Mouse (Mus musculus) adrenal gland, adult (tissue): ENCODE data around the gene Kcnab1.
A peak's percentile ranks its signal among the peaks of the same experiment; 100 is the strongest.

Source experiments
- DNase-seq, 2 experiments: peaks; one replicate each; pipeline ENCODE4 v3.0.0; 2022 to 2023; ENCODE audit warnings: low spot score in 1 of 2; ENCODE audit not compliant: inconsistent age in 2 of 2

The Kcnab1 gene

DNA sequence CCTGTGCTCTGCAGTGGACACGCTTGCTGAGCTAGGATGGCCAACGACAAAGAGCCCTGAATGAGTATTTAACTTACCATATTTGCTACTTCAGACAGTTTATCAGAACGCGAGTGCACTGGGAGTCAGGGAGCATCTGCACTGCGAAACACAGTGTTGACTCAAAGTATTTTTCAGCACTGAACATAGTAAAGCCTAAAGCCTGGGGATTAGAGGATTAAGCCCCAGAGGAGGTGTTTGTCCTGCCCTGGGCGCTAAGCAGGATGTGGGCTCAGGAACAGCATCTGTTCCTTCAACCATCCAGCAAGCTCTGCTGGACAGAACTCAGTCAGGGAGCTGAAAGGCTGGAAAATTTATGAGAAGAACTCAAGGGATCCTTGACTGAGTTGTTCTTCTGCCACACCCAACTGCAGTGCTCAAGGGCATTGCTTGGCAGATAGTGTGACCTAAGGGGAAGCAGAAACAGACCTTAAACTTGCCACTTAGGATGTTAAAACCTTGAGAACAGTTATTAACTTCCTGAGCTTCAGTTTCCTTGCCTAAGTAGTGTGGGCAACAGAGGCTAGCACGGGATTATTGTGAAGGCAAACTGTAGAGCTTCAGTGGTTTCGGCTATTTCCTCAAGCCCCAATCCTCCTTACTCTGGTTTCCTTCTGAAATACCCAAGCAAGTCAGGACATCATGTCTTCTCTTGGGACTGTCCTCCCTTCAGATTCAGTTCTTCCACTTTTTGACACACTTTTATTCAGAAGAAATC, 94.4 kb downstream of the Kcnab1 start:
- DNase-seq, result no peak

DNA sequence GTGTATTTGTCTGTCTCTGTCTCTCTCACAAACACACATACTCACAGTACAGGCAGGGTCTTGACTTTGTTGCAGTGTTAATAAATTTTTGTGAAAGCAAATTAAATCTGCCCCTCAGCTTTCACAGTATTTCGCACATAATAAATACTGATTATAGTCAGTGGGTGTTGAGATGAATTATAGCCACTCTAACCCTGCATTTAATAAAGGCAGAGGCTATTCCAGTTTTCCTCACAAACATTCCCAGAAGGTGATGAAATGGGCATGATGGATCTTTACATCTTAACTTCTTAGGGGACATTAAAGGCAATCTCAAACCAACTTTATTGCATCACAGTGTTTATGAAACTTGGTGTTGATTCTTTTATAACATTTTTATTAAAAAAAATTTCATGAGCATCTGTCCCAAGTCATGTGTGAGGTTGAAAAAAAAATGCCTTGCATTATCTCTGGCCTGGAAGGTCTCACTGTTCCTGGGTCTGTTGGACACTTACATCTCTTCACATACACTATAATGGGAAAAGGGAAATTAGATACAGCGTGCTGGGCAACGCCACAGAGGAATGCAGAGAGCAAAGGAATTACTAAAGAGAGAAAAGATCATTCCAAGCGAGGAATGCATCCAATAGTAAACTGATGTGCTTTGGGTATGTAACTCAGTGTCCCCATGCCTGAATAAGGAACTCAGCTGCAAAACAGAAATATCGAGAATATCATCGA, 95.3 kb downstream of the Kcnab1 start:
- no peak for DNase-seq

DNA sequence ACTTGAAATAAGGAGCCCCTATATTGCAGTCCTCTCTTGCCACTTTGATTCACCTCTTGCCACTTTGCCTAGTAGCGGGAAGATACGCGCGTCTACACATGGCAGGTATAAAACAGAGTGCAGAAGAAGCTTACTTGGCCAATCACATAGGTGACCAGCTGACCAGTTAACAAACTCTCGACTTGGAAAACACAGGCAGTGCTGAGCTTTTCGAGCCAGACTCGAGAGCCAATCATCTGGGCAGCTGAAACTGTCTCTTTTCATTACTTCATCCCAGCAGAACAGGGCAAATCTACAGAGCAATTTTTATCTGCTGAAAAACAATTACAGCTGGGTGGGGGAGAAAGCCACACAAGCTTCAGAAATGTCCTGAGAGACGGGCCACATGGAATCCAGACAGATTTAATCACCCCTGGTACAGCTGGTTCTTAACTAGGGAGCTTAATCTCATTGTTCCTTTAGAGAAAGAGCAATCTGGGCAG, 96.4 kb downstream of the Kcnab1 start:
- peak; percentile 8 to 29 for DNase-seq

DNA sequence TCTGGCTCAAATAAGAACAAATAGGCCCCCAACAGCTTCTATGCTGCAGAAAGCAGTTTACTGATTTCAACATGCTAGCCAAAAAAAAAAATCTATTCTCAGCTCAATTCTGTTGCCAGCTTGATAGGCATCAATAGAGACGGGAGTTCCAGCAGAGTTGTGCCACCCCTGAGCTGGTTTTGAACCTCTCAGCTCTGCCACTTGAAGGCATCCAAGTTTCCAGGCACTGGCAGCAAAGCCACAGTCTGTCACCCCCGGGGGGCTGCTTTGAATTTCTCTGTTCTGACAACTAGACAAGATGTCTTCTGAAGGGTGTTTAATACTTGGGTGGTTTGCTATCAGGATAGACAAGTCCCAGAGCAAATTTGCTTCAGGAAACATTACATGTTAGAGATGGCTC, 104.5 kb downstream of the Kcnab1 start:
- no peak for DNase-seq

DNA sequence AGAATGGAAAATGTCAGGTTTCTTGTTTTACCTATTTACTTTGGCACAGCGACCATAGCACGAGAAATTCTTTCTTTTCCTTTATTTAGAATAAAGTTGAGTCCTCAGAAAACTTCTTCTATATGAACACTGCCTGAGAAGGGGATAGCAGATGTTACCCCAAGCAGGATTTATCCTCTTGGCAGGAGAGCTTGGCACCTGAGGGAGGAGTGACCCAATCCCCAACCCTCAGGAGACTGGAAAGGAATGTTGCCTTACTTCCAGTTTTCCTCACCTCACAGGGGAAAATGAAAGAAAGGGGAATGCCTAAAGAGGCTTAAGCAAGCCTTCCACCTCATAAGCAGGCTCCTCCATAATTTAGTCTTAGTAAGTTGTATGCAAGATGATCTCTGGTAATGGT, 105.5 kb downstream of the Kcnab1 start:
- no peak for DNase-seq

DNA sequence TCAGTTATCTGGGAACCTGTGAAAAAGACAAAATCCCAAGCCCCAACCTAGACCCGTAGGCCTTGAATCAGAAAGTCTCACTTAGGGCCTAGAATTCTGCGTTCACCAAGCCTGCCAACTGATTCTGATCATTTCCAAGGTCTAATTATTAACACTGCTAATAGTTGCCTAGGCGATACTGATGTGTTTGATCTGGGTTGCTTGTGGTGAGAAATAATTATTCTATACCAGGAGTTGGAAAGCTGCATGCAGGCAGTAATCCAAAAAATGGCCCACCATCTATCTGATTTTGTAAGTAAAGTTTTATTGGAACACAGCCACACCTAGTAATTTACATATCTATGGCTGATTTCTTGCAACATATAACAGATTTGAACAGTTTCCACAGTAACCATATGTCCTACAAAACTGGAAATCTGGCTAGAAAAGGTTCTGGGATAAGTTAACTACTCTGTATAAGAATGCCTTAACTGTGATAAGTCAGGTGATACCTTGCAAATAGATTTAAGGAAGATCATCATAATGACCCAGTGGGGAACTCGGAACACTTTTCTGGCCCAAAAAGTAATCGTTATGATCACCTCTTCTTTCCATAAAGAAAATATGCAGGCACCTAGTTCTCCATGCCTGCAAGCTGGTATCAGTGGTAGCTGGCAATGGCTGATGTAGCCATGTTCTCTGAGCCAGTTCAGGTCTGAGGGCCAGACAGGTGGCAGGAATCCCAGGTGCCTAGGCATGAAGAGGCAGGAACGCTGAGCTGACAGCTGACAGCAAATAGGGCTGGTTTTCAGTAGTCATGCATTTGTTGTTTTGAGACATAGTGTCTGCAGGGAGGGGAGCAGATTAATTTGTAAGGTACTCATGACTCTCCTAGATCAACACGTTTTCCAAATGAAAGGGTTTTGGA, 108.7 kb downstream of the Kcnab1 start:
- DNase-seq, result no peak

DNA sequence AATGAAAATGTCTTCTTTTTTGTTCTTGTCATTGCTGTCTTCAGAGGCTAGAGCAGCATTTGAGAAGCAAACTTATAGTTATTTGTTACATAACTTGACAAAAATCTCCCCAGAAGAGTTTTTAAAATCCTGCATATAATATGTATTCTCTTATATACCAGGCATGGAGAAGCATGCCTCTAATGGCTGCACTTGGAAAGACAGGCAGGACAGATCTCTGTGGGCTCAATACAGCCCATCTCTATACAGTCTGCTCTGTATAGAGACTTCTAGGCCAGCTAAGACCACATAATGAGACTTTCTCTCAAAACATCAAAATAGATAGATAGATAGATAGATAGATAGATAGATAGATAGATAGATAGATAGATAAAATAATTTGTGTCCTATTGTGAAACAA, 111.1 kb downstream of the Kcnab1 start:
- no peak for DNase-seq

DNA sequence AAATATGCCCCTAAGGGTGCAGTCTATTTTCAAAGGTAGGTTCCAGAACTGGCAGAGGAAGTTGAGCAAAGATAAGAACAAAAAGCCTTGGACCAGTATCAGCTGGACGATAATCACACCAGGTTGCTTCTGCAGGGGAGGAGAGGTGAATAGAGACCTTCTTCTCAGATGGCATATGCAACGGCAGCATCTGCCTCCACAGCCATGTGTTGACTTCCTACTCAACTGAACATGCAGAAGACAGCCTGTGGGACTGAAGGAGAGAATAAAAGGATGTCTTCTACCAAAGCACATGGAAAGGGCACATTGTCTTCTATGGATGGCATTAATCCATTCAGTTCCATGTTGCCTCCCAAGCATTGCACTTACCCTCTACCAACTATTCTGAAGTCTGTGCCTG, 114.5 kb downstream of the Kcnab1 start:
- no peak for DNase-seq

DNA sequence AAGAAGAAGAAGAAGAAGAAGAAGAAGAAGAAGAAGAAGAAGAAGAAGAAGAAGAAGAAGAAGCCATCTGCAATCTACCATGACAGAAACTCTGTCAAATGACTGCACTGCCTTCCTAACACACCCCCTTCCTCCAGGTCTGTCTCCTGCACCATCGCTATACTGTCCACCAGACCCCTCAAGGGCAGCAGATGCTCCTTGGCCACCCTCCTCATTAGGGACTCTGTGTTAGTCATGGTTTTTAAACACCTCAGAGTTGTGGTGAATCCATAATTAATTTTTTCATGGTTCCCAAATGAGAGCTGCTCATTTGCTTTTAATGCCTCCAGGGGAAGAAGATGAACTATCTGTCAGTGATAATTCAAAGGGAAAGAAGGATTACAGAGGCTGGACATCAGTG, 121.8 kb downstream of the Kcnab1 start:
- DNase-seq, result no peak

DNA sequence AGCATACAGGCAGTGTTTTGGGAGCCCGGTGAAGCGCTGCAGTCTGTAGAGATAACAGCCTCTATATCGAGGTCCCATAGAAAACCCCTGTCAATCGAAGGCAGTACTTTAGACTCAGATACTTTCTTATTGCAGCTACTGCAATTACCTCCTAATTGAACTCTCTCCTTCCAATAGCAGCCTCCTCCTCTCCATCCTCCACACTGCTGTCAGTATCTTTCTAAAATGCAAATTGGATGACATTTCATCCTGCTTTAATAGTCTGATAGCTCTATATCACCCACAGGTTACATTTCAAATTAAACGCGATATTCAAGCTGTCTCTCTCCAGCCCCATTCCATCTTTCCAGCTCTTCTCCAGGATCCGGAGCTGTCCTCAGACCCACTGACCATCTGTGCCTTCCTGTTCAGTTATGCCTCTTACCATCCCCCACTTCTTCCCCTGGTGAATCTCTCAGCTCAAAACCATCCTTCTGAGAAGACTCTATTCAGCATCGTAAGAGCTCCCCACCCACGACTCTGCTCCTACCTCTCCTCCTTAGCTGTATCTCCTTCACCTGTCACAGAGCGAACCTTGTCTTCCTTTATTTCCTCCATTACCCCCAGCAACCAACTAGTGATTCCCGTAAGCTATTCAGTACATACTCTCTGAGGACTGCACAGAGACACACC, 122.4 kb downstream of the Kcnab1 start:
- DNase-seq, result no peak

DNA sequence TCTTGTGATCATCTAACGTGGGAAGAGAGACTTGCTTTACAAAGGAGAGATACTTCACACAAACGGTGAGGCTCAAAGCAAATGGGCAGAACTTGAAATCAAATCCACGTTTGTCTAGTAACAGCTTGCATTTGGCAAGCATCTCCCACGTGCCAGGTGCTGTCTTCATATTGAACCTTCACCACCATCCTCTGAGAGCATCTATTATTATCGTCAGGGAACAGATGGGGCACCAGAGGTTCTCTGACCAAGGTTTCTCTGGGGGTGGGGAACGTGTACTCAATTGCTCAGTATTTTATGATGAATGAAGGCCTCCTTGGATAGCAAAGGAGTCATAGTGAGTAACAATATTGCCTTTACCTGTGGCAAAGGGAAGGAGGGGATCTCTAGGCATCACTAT, 139.8 kb downstream of the Kcnab1 start:
- no peak for DNase-seq

DNA sequence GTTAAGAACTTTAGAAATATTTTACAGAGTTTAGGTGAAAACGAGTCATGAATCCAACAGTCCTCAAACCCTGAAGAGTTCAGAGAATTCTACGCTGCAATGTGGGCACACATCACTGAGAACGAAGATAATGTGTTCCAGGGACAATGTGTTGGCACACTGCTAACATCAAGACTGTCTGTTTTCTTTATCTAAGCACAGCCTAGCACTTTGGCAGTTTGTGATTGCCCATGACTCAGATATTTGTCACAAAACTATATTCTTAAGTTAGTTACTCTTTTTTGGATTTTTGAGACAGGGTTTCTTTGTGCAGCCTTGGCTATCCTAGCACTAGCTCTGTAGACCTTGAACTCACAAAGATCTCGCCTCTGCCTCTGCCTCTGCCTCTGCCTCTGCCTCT, 151.3 kb downstream of the Kcnab1 start:
- no peak for DNase-seq

DNA sequence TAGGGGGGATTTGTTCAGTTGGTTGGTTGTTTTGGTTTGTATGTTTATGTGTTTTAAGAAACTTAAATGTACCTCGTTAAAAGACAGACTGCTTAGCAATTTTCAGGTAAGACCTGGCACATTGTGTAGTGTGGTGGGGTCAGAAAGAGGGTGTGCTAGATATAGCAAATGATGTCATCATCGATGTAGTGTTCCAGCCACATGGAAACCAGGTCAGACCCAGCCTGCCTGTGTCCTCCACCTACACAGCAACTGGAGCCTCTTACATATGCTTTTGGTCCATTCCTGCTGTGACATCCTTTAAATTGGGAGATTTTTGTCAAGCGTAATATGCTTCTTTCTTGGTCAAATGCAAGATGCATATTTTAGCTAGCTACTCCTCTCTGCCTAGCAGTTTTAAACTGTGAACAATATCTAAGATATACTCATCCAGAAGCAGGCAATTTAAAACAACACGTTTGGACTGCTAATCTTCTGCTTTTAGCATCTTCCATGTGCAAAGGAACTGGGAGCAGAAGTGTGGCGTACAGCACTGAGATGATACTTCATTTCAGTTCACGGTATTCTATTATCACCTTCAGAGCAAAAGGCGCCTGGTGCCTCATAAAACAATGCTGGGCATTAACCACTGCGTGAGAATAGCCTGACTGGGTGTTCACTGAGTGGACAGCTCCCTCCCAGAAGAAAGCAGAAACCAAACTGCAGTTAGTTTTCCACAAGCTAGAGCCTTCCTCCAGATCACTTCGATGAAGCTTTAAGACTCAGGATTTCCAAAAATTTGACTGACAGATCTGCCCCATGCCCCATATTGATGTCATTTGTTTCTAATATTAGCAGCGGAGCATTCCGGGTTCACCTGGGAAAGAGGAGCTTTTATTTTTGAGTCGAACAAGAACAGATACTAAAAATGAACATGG, 153.6 kb downstream of the Kcnab1 start:
- no peak for DNase-seq

DNA sequence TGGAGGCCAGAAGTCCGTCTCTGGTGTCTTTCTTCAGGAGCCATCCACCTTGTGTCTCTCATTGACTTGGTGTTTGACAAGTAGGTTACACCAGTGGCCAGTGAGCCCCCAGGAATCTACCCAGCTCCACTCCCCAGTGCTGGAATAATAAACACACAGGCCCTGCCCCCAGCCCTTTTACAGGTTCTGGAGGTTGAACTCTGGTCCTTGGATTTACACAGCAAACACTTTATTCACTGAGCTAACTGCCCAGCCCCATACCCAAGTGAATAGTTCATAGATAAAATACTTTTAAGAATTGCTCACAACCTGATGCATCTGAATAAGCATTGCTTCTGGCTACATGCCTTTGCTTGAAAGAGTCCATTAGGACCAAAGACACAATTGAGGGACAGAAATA, 164.1 kb downstream of the Kcnab1 start:
- DNase-seq, result no peak

DNA sequence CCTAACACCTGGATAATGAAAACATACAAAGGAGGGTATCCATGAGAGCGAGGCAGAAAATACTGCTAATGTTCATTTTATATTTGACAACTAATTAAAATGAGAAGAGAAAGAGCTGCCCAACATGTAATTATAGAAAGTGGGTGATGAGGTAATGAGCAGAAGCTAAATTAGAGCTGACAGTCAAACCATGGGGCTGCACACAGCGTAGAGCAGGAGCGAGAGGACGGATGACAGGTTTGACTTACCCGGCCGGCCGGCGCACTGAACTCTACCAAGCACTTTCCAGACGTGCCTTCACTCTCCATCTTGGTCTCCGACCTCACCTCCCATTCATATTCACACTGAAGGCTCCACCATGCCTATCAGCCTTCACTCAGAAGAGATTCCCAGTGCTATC, 168.6 kb downstream of the Kcnab1 start:
- no peak for DNase-seq

DNA sequence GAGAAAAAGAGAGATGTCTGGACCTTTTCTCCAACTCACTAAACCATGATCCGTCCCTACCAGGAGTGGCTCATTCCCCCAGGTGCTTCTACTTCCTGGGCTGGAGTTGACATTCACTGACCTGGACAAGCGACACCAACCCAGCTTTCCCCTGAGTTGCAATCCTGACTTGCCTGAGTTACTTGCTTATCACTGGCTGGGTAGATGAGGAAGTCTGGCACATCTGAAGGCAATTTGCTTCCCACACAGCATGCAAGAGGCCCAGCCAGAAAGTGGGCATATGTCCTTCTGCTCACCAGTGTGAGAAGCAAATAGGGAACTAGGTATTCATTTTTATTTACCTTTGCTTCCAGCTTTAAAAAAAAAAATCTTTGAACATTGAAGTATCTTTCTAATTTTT, 174.2 kb downstream of the Kcnab1 start:
- no peak for DNase-seq

DNA sequence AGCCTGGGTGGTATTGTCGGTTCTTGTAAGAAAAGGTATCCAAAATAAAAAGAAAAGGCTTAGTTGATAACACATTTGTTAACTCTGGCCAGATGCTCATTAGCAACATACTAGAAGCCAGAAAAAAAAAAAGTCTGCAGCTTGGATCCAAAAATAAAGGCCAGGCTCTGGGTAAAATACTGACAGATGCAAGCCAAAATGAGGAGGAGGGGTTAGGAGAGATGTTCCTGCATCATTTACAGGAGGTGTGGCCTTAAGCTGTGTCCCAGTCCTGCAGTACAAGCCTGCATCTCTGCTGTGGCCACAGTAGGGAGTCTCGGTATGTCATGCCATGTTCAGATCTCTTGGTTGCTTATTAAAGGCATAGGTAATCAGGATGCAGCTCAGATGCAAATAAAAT, 179.8 kb downstream of the Kcnab1 start:
- DNase-seq, result no peak

DNA sequence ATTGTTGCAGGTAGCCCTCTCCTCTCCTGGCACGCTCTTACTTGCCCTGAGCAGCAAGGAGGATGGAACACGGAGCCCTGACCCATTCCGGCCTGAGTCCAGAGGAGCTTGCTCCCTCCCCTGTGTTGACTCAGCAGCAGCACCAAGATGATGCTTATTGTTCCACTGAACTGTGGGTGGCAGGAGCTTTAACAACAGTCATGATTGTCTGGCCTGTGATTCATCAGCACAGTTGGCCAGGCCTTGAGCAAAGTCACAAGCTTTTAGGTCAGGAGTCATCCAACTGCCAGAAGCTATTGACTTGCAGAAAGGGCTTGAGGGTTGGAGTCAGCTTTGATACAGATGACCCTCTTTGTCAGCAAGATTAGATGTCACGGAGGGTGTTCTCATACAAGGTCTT, 187.8 kb downstream of the Kcnab1 start:
- DNase-seq, result peak; percentile 29 to 71

DNA sequence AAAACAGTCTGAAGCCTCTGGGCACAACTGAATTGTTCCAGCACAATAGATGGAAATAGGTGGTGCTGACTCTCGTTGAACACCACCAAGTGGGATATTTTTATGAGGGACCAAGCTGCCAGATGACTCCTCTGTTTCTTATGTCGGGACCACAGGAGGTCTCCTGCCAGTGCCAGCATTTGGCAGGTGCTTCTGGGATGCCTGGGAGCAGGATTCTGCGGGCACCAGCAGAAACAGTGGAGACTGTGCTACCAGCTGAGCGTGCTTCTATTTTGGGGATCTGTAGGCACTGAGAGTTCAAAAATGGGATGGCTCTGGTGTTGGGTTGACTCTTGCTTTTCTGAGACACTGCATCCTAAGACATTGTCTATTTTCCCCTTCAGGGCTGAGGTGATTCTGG, 190.0 kb downstream of the Kcnab1 start:
- DNase-seq, result no peak

DNA sequence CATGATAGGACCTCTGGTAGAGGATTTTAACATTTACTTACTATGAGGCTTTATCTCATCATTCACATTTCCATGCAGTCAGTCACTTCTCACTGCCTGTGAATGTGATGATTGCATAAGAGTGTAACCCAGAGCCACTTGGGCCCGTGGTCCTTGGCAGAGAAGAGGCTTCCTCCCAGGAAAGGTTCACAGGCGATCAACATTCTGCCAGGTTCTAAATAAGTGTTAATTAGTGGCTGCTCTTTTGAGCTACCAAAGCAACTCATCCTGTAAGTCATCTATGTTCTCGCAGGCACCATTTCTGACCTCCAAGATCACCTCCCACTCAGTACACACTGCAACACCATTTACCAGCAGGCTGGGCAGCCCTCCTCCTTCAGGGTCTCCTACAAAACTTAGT, 192.3 kb downstream of the Kcnab1 start:
- DNase-seq, result no peak
